Mouse (Mus musculus) liver, adult 2 months (tissue): ENCODE data around the gene Cish. TPM values are rescaled to one million over a fixed set of nuclear protein-coding genes. Genes with fewer than 3 reads are reported as not detected.

Source experiments
- DNase-seq: peaks from one replicate; pipeline ENCODE4 v3.0.0-alpha.2; 2011; ENCODE audit warnings: low read depth, low spot score; ENCODE audit errors: extremely low read depth
- H3K27ac ChIP-seq: fragments of 200-500 bp; replicated peaks from 2 replicates; pipeline ENCODE4 v1.5.1; 2012; ENCODE audit warnings: low read depth, mild to moderate bottlenecking, control low read depth, inconsistent platforms, low read length; ENCODE audit not compliant: insufficient read depth
- H3K27me3 ChIP-seq: fragments of 200-500 bp; 2 replicates; pipeline ENCODE4 v1.6.1; 2012; ENCODE audit warnings: mild to moderate bottlenecking, moderate library complexity, low read length, inconsistent platforms; ENCODE audit not compliant: control insufficient read depth, insufficient read depth
- H3K36me3 ChIP-seq: fragments of 200-500 bp; 2 replicates; pipeline ENCODE4 v1.6.1; 2012; ENCODE audit warnings: low read length, inconsistent platforms; ENCODE audit not compliant: control insufficient read depth, insufficient read depth
- H3K4me1 ChIP-seq: fragments of 200-500 bp; 2 replicates; pipeline ENCODE4 v1.6.1; 2011; ENCODE audit warnings: low read length; ENCODE audit not compliant: control insufficient read depth, insufficient read depth
- H3K4me3 ChIP-seq: fragments of 200-500 bp; 2 replicates; pipeline ENCODE4 v1.5.1; 2011; ENCODE audit warnings: low read depth, mild to moderate bottlenecking, control low read depth, low read length, moderate library complexity; ENCODE audit not compliant: insufficient read depth
- H3K79me2 ChIP-seq: fragments of 200-500 bp; 2 replicates; pipeline ENCODE4 v1.6.1; 2012; ENCODE audit warnings: inconsistent platforms, mild to moderate bottlenecking, low read length, moderate library complexity; ENCODE audit not compliant: control insufficient read depth, insufficient read depth
- H3K9ac ChIP-seq: fragments of 200-500 bp; 2 replicates; pipeline ENCODE4 v1.6.1; 2012; ENCODE audit warnings: low read depth, mild to moderate bottlenecking, control low read depth, inconsistent platforms, low read length
- CTCF ChIP-seq: fragments of 200-500 bp; IDR thresholded peaks from 2 replicates; pipeline ENCODE4 v1.5.1; 2011; ENCODE audit warnings: low read depth, low read length, control low read depth
- POLR2A ChIP-seq: fragments of 200-500 bp; IDR thresholded peaks from 2 replicates; pipeline ENCODE4 v1.6.1; 2011; ENCODE audit warnings: low read length, control low read depth; ENCODE audit not compliant: insufficient read depth; ENCODE audit errors: extremely low read depth
- WGBS: fragments of 180-500 bp; shearing (Covaris S2); methylation state at CpG from one replicate; pipeline ENCODE4 v1.1.7; 2018; 5-methylcytosine and 5-hydroxymethylcytosine counted together
- polyA plus RNA-seq: library from polyadenylated mRNA; depleted of rRNA; stranded (reverse); fragments of >200 nt; gene quantifications from 2 replicates; pipeline ENCODE4 v1.2.3, GENCODE M21; 2012
- total RNA-seq: library from RNA; depleted of rRNA; stranded (reverse); fragments of >200 nt; gene quantifications from 2 replicates; pipeline ENCODE4 v1.2.3, GENCODE M21; 2014

Cish gene
- total and polyA plus RNA-seq, 2 experiments: 0.55 to 32.8 TPM

GRCm38 (mm10) chr9:107262375-107262774 is 33.5 kb upstream of the Cish start:
- DNase-seq: no peak
- H3K27me3 ChIP-seq: no peaks in the 10 kb centered on the region
- WGBS: 86% methylated on average over 7 of the region's 7 CpGs

GRCm38 (mm10) chr9:107263912-107264311 is 31.9 kb upstream of the Cish start:
- 90% methylated on average over 5 of the region's 5 CpGs for WGBS
- H3K27me3 ChIP-seq: no peaks in the 10 kb centered on the region

More at GRCm38 (mm10) chr9:107262375-107262774, 33.5 kb upstream of the Cish start:
- H3K4me1 ChIP-seq: no peaks in the 10 kb centered on the region
- H3K36me3 ChIP-seq: no peaks in the 10 kb centered on the region
- no peak overlapping the region for H3K27ac ChIP-seq
- H3K4me3 ChIP-seq: no peak overlapping the region
- TF ChIP-seq CTCF: no peak
- no peak for TF ChIP-seq POLR2A
- H3K9ac ChIP-seq: no peak overlapping the region
- no peaks in the 10 kb centered on the region for H3K79me2 ChIP-seq

GRCm38 (mm10) chr9:107264731-107265130 is 31.1 kb upstream of the Cish start:
- TF ChIP-seq POLR2A (no peak), CTCF (no peak)
- WGBS: 70% methylated on average over 3 of the region's 3 CpGs

More at GRCm38 (mm10) chr9:107263912-107264311, 31.9 kb upstream of the Cish start:
- Histone ChIP-seq H3K4me1 (no peaks in the 10 kb centered on the region), H3K79me2 (no peaks in the 10 kb centered on the region), H3K4me3 (no peak overlapping the region), H3K36me3 (no peaks in the 10 kb centered on the region), H3K27ac (no peak overlapping the region), H3K9ac (no peak overlapping the region)
- TF ChIP-seq POLR2A (no peak), CTCF (no peak)
- DNase-seq: no peak

GRCm38 (mm10) chr9:107267028-107267427 is 28.8 kb upstream of the Cish start:
- TF ChIP-seq CTCF: no peak
- TF ChIP-seq POLR2A: no peak
- Histone ChIP-seq H3K79me2 (no peaks in the 10 kb centered on the region), H3K4me1 (no peaks in the 10 kb centered on the region), H3K27ac (no peak overlapping the region), H3K27me3 (no peaks in the 10 kb centered on the region), H3K4me3 (no peak overlapping the region), H3K9ac (no peak overlapping the region), H3K36me3 (no peaks in the 10 kb centered on the region)
- DNase-seq: no peak
- 82% methylated on average over 1 of the region's 1 CpGs for WGBS

More at GRCm38 (mm10) chr9:107264731-107265130, 31.1 kb upstream of the Cish start:
- no peak for DNase-seq
- Histone ChIP-seq H3K4me3 (no peak overlapping the region), H3K36me3 (no peaks in the 10 kb centered on the region), H3K79me2 (no peaks in the 10 kb centered on the region), H3K27me3 (no peaks in the 10 kb centered on the region), H3K9ac (no peak overlapping the region), H3K27ac (no peak overlapping the region), H3K4me1 (no peaks in the 10 kb centered on the region)

- H3K4me3 ChIP-seq: no peak overlapping the region
- H3K27me3 ChIP-seq: no peaks in the 10 kb centered on the region
- no peaks in the 10 kb centered on the region for H3K79me2 ChIP-seq
- H3K4me1 ChIP-seq: no peaks in the 10 kb centered on the region
- no peak for DNase-seq
- no peak for TF ChIP-seq POLR2A
- TF ChIP-seq CTCF: no peak
- H3K9ac ChIP-seq: no peak overlapping the region
- no peak overlapping the region for H3K27ac ChIP-seq
- H3K36me3 ChIP-seq: no peaks in the 10 kb centered on the region
- WGBS: 33% methylated on average over 4 of the region's 4 CpGs
These were observed 28.0 kb upstream of the Cish start for GRCm38 (mm10) chr9:107267721-107268402.

GRCm38 (mm10) chr9:107269772-107270171 is 26.1 kb upstream of the Cish start:
- Histone ChIP-seq H3K9ac (no peak overlapping the region), H3K36me3 (no peaks in the 10 kb centered on the region), H3K4me3 (no peak overlapping the region), H3K79me2 (no peaks in the 10 kb centered on the region), H3K27ac (no peak overlapping the region), H3K27me3 (no peaks in the 10 kb centered on the region), H3K4me1 (no peaks in the 10 kb centered on the region)
- 76% methylated on average over 1 of the region's 1 CpGs for WGBS
- no peak for DNase-seq
- TF ChIP-seq POLR2A (no peak), CTCF (no peak)
